Mouse (Mus musculus): ENCODE measurements around the gene Acaa1a.
"Not testable (repeated sequence)": the region's sequence is repeated elsewhere in the genome, so short reads cannot be mapped to it uniquely, and the experiment has no call there.

Gene Acaa1a

DNA sequence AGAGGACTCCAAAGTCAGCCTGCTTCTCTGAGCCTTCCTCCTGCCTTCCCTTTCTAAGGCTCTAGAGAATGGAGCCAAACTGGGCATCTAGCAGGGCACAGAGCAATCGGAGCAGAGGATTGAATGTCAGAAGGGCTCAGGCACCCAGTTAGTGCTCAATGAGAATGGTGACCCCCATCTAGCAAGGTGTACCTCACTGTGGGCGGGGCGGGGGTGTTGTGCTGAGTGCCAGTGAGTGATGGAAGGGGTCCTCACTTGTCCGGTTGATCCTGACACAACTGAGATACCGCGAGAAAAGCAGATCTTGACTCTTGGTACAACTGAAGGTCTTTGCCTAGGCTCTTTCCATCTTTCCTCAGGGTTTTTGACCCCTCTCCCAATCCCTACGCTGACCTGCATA is 370 bp upstream of the Acaa1a start:
- in situ Hi-C loops (cut with MboI): no loop called here

- in situ Hi-C loops (cut with MboI): no loop called here
These were observed 720 bp downstream of the Acaa1a start for GRCm38 (mm10) chr9:119340212-119340580.

DNA sequence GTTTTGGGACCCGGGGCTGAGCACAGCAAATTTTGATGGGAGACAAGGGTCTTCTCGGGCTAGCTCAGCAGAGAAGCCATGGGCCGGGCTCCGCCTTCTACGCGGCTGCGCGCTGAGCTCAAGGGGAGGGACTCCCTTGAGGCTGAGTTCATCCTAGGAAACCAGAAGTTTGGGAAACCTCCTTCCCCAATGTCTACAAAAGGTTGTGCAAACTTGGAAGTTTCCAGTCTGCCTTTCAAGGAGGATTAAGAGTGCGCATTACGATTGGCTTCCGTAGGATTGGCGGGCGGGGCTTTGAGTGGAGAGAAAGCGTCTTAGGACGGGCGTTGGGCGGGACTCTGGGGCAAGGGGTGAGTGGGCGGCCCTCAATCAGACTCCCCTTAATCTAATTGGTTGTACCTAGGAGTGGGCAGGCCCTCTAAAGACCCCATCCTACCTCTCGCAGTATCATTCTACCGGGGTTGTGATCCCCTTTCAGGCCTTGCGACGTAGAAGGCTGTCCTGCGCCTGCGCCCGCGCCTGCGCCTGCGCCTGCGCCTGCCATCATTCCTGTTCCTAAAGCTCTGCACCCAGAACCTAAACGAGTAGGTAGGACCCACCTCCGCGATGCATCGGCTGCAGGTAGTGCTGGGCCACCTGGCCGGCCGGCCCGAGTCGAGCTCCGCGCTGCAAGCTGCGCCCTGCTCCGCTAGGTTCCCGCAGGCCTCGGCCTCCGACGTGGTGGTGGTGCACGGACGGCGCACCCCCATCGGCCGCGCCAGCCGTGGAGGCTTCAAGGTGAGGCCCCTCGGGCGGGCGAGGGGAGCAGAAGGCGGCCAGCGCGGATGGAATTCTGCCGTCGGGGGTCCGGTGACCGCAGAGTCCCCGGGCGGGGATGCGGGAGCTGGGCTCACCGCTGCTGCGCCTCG is 1.7 kb downstream of the Acaa1a start, which contains the start of gene Myd88:
Gene Myd88 (minus strand): TSS at position 503 of the 908 bp plus-strand sequence.
- in situ Hi-C loops (cut with MboI): no loop called here

GRCm38 (mm10) chr9:119342728-119343127 is 3.3 kb downstream of the Acaa1a start:
- in situ Hi-C loops (cut with MboI): no loop called here

DNA sequence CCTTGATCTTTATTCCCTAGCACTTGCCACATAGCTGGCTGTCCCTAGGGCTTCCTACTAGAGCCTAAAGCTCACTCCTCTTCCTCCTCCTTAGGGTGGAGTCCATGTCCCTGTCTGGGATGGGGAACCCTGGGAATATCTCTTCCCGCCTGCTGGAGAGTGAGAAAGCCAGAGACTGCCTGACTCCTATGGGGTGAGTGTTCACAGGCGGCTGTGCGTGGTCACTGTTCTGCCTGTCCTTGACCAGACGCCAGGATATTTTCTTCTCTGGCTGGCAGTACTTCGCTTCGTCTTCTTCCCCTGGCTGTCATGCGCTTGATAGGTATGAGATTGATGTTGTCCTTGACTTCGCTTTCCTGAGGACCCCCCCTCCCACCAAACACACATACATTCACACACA is 6.9 kb downstream of the Acaa1a start:
- in situ Hi-C loops (cut with MboI): no loop called here

DNA sequence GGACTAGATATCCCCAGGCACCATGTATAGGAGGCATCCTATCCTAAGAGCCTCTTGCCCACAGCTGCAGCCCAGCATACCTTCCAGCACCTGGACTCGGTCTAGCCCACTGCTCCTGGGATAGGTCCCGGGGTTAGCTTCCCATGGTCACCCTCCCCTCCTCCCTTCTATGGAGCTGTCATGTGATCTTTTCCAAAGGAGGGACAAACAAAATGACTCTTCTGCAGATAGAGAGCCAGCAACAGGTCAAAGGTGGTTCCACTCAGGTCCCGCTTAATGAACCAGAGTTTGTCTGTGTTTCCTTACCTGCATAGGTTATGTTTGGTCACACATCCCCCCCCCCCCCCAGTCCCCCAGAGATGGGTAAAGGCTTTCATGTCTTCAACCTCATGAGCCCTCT is 11.1 kb downstream of the Acaa1a start:
- in situ Hi-C loops (cut with MboI): no loop called here

- in situ Hi-C loops (cut with MboI): no loop called here
These were observed 11.7 kb downstream of the Acaa1a start for GRCm38 (mm10) chr9:119350947-119351705.

- in situ Hi-C loops (cut with MboI): no loop called here
These were observed 12.6 kb downstream of the Acaa1a start for GRCm38 (mm10) chr9:119352060-119352459.

- in situ Hi-C loops (cut with MboI): no loop called here
These were observed 14.4 kb downstream of the Acaa1a start for GRCm38 (mm10) chr9:119353926-119354325.

- in situ Hi-C loops (cut with MboI): no loop called here
These were observed 16.5 kb downstream of the Acaa1a start for GRCm38 (mm10) chr9:119355943-119356342.

GRCm38 (mm10) chr9:119357331-119358057 is 18.0 kb downstream of the Acaa1a start, which contains the start of gene Xylb:
Gene Xylb, plus strand, starts transcription at chr9:119357381.
- in situ Hi-C loops (cut with MboI): no loop called here

GRCm38 (mm10) chr9:119358058-119358429 is 18.6 kb downstream of the Acaa1a start:
- in situ Hi-C loops (cut with MboI): no loop called here

DNA sequence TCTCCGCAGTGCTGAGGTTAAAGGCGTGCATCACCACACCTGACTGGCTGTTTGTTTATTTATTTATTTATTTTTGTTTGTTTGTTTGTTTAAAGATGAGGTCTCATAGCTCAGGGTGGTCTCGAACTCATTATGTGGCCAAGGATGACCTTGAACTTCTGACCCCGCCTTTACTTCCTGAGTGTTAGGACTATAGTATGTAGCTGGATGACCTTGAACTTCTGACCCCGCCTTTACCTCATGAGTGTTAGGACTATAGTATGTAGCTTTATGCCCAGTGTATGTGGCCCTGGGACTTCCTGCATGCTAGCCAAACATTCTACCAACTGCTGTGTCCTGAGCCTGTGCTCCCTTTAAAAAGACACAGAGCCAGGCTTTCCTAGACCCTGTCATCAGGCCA is 21.9 kb downstream of the Acaa1a start:
- in situ Hi-C loops (cut with MboI): no loop called here

- in situ Hi-C loops (cut with MboI): no loop called here
These were observed 23.8 kb downstream of the Acaa1a start for GRCm38 (mm10) chr9:119363229-119363628.

DNA sequence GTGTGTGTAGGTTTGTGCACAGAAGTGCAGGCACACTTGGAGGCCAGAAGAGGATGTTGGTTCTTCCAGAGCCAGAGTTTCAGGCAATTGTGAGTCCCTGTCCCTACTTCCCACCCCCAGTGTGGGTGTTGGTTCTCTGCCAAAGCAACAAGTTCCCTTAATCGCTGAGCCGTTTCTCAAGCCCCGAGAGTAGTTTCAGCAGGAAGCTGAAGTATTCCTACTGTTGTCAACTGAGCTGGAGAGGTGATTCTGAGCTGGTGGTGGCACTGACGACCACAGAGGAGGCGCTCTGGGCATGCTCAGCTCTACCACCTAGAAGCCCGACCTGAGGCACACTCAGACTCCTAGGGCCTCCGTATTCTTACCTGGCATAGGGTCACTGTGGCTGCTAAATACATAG is 25.8 kb downstream of the Acaa1a start, which contains the start of gene Slc22a14:
Gene Slc22a14 (minus strand): TSS at position 270 of the 400 bp plus-strand sequence.
- in situ Hi-C loops (cut with MboI): no loop called here

GRCm38 (mm10) chr9:119368367-119368766 is 28.9 kb downstream of the Acaa1a start:
- in situ Hi-C loops (cut with MboI): no loop called here

- in situ Hi-C loops (cut with MboI): not testable (repeated sequence)
These were observed 31.3 kb downstream of the Acaa1a start for GRCm38 (mm10) chr9:119370770-119371169.

DNA sequence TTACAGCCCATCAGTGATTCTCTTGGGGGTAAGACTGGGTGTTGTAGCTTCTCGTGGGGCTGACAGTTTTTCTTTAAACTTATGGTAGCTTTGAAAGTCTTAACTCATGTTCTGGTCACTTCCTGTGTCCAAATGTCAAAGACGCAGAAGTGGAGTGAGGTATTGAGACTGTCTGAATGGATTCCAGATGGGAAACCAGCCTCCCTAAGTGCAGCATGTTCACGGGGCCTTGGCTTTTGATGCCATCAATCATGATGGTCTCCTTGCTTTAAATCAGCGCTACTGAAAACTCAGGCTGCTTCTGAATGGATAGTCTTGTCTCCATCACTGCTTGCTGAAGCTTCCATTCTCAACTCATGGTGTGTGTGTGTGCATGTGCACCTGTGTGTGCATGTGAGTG is 31.8 kb downstream of the Acaa1a start:
- in situ Hi-C loops (cut with MboI): no loop called here

DNA sequence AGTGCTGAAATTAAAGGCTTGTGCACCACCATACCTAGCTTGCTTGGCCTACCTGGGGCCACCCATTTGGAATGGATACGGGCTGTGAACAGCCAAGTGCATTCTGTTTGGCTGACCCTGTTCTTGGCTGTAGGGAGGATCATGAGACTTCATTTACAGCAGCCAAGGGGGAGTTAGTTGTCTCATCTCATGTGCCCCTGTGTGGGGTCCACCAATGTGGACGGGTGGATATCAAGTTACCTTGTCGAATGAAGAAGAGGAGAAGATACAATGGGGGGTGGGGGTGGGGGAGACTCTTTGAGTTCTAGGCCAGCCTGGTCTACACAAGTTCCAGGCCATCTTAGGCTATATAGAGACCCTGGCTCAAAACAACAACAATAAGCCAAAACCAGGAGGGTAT is 35.5 kb downstream of the Acaa1a start:
- in situ Hi-C loops (cut with MboI): no loop called here

GRCm38 (mm10) chr9:119375556-119375955 is 36.1 kb downstream of the Acaa1a start:
- in situ Hi-C loops (cut with MboI): no loop called here

DNA sequence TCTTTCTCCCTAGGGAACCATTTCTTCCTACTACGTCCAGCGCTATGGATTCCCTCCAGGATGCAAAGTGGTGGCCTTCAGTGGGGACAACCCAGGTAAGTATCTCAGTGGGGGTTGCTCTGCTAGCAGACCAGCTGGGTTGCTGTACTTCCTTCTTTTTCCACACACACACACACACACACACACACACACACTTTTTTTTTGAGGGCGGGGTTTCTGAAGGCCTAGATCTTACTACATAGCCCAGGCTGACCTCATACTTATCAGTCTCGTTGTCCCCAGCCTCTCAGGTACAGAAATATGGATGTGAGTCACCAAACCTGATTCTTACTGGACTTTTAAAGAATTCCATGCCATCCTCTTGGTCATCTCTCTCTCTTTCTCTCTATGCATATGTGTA is 38.8 kb downstream of the Acaa1a start:
- in situ Hi-C loops (cut with MboI): no loop called here

- in situ Hi-C loops (cut with MboI): no loop called here
These were observed 43.1 kb downstream of the Acaa1a start for GRCm38 (mm10) chr9:119382603-119383002.

All from mature B cell (primary cell).